Mouse (Mus musculus): Measurements from ENCODE around the gene Mpzl3. TPM values are rescaled to one million over a fixed set of nuclear protein-coding genes. Genes with fewer than 3 reads are reported as not detected.
A peak's percentile ranks its signal among the peaks of the same experiment; 100 is the strongest.

Mpzl3 gene
- total and polyA plus RNA-seq, 2 experiments from 2014 or later, result 1.3 to 2.5 TPM

DNA sequence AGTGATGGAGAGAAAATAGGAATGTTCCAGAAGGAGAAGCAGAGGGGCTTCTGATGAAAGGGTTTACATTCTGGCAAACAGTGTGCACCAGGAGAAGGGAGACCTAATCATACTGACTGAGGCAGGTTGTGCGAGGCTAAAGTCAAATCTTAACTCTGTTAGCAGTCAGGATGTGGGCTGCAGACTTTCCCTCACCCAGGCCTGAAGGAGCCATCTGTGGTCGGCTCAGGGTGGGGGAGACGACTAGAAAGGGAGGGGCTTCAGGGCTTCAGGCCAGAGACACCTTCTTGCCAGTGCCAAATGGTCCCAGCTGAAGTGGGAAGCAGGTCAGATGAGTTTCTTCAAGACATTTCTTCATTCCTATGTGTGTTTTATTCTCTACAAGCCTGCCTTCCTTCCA, 43.4 kb downstream of the Mpzl3 start:
- 45% methylated on average over 3 of the region's 3 CpGs for WGBS
- no peak for TF ChIP-seq CTCF (IDR thresholded peaks at IDR 0.05)
- Histone ChIP-seq H3K27ac (ENCODE audit: low read depth, low read length) (no peak overlapping the region), H3K4me3 (ENCODE audit: low read depth, low read length) (no peak overlapping the region), H3K27me3 (ENCODE audit: insufficient read depth, low read length) (no peaks in the 10 kb centered on the region), H3K4me1 (ENCODE audit: insufficient read depth, low read length) (no peaks in the 10 kb centered on the region), H3K36me3 (ENCODE audit: insufficient read depth, low read length) (no peaks in the 10 kb centered on the region), H3K9me3 (ENCODE audit: low read length) (no peaks in the 10 kb centered on the region), H3K9ac (replicated peaks; ENCODE audit: low read length, poor library complexity, severe bottlenecking) (no peak overlapping the region), H3K4me2 (ENCODE audit: low read depth, low read length, poor library complexity, severe bottlenecking) (no peak overlapping the region)
- DNase-seq (ENCODE audit: low spot score) (no peak), ATAC-seq (ENCODE audit: low FRiP score) (no peak)

DNA sequence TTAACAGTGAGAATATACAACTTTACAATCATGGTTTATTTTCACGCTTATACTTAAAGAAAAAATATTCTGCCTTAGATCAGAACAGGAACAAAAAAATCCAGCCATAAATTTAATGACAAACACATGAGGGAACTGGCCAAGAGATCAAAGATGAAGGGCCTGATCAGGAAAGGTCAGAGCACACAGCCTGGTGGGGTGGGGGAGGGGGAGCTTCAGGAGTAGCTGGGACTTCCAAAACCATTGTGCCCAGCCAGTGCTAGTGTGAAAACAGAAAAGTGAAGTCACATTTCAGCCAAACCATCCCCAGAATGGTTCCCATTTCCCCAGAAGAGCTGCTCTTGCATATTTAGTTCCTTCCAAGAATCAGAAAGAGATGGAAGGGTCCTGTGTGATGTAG, 47.5 kb downstream of the Mpzl3 start:
- Histone ChIP-seq H3K27ac (ENCODE audit: low read depth, low read length) (no peak overlapping the region), H3K4me2 (ENCODE audit: low read depth, low read length, poor library complexity, severe bottlenecking) (no peak overlapping the region), H3K4me1 (ENCODE audit: insufficient read depth, low read length) (no peaks in the 10 kb centered on the region), H3K9me3 (ENCODE audit: low read length) (no peaks in the 10 kb centered on the region), H3K36me3 (ENCODE audit: insufficient read depth, low read length) (no peaks in the 10 kb centered on the region), H3K27me3 (ENCODE audit: insufficient read depth, low read length) (no peaks in the 10 kb centered on the region), H3K9ac (replicated peaks; ENCODE audit: low read length, poor library complexity, severe bottlenecking) (no peak overlapping the region), H3K4me3 (ENCODE audit: low read depth, low read length) (no peak overlapping the region)
- no peak for ATAC-seq (ENCODE audit: low FRiP score)
- TF ChIP-seq CTCF (IDR thresholded peaks at IDR 0.05), result no peak
- no peak for DNase-seq (ENCODE audit: low spot score)
- 98% methylated on average over 1 of the region's 1 CpGs for WGBS

DNA sequence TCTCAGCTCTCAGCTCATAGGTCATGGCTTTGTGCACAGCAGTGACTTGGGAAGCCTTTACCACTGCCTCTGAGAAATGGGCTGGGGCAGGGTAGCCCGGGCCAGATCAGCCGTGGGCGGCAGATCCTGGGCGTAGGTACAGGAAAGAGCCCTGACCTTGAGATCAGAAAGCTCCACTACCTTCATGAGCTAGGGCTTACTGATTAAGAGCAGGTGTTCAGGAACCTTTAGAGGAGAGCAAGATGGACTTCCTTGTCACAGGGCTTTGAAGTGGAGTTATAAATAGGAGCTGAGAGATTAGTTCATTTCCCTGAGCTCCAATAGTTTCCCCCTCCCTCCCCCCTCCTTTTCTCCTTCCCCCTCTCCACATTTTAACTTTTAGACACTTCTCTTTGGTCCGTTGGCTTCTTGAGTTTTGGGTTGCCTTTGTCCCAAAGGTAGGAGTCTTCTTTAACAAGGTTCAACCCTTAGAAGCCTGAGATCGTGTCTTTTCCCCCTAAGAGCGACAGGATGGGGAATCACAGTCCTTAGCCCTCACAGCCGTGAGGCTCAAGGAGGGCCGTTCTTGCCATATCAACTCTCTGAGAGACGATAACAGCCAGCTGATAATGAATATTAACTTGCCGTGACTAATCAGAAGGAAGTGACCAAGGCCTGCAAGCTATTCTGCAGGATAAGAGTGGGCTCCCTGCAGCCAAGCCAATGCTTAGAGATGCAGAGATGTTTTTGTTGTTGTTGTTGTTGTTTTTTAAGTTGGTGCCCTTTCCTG, 48.4 kb downstream of the Mpzl3 start:
- no peak for TF ChIP-seq CTCF (IDR thresholded peaks at IDR 0.05)
- Histone ChIP-seq H3K27ac (ENCODE audit: low read depth, low read length) (no peak overlapping the region), H3K36me3 (ENCODE audit: insufficient read depth, low read length) (no peaks in the 10 kb centered on the region), H3K4me3 (ENCODE audit: low read depth, low read length) (no peak overlapping the region), H3K9ac (replicated peaks; ENCODE audit: low read length, poor library complexity, severe bottlenecking) (no peak overlapping the region), H3K9me3 (ENCODE audit: low read length) (no peaks in the 10 kb centered on the region), H3K4me2 (ENCODE audit: low read depth, low read length, poor library complexity, severe bottlenecking) (no peak overlapping the region), H3K27me3 (ENCODE audit: insufficient read depth, low read length) (no peaks in the 10 kb centered on the region), H3K4me1 (ENCODE audit: insufficient read depth, low read length) (no peaks in the 10 kb centered on the region)
- no peak for ATAC-seq (ENCODE audit: low FRiP score)
- no peak for DNase-seq (ENCODE audit: low spot score)
- 67% methylated on average over 11 of the region's 11 CpGs for WGBS

DNA sequence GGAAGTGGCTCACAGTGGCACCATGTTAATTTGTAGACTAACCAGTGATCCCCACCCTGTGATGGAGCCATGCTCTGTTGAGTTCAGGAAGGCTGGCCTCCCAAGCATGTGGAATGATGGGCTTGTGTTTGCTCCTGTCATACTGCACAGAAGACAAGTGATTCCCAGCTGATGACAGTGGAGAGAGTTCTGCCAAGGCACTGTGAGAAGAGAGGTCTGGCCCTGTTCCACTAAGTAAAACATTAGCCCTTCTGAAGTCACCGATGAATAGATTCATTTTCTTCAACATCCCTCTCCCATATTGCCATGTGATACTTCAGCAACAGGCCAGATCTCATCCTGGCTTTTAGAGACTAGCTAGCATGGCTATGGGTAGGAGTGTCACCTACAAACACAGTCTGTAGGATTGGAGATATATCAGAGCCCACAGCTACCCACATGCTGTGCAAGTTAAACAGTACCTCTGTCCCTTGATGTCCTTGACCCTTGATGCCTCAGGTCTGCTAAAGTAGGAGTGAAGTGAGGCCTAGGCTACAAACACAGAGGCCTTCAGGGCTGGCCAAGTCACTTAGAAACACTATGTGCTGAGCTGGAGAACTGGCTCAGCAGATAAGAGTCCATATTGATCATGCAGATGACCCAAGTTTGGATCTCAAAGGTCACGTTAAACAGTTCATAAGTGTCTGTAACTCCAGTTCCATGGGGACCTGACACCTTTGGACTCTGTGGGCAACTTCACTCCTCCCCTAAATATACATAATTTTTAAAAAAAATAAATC, 50.8 kb downstream of the Mpzl3 start:
- Histone ChIP-seq H3K4me1 (ENCODE audit: insufficient read depth, low read length) (no peaks in the 10 kb centered on the region), H3K27ac (ENCODE audit: low read depth, low read length) (no peak overlapping the region), H3K4me2 (ENCODE audit: low read depth, low read length, poor library complexity, severe bottlenecking) (no peak overlapping the region), H3K4me3 (ENCODE audit: low read depth, low read length) (no peak overlapping the region), H3K36me3 (ENCODE audit: insufficient read depth, low read length) (no peaks in the 10 kb centered on the region), H3K27me3 (ENCODE audit: insufficient read depth, low read length) (no peaks in the 10 kb centered on the region), H3K9ac (replicated peaks; ENCODE audit: low read length, poor library complexity, severe bottlenecking) (no peak overlapping the region), H3K9me3 (ENCODE audit: low read length) (no peaks in the 10 kb centered on the region)
- DNase-seq (ENCODE audit: low spot score) (no peak), ATAC-seq (ENCODE audit: low FRiP score) (no peak)
- WGBS, result 94% methylated on average over 2 of the region's 2 CpGs
- TF ChIP-seq CTCF (IDR thresholded peaks at IDR 0.05), result no peak

DNA sequence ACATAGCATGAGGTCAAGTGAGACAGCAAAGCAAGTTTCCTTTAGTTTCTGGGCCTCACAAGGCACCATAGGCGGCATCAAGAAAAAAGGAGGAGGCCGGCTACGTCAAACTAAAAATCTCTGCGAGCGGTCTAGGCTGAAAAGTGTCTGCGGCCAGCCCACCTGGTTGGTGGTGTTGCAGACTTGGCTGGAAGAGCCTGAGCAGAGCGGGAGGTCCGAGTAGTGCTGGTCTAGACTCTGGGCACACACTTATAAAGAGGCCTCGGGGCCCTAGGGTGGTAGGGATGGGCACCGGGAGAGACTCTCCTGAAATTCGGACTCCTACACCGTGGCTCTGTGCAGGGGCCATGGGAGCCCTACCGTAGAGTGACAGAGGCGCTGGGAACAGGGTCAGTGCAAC, 60.7 kb downstream of the Mpzl3 start:
- Histone ChIP-seq H3K9ac (replicated peaks; ENCODE audit: low read length, poor library complexity, severe bottlenecking) (peak overlapping the region; percentile 64), H3K4me1 (ENCODE audit: insufficient read depth, low read length) (peaks cover 19% of the 10 kb centered on the region), H3K36me3 (ENCODE audit: insufficient read depth, low read length) (no peaks in the 10 kb centered on the region), H3K9me3 (ENCODE audit: low read length) (no peaks in the 10 kb centered on the region), H3K4me2 (ENCODE audit: low read depth, low read length, poor library complexity, severe bottlenecking) (peak overlapping the region; percentile 66), H3K27ac (ENCODE audit: low read depth, low read length) (peak overlapping the region; percentile 63; the same call in 1 of the 2 replicates), H3K4me3 (ENCODE audit: low read depth, low read length) (peak overlapping the region; percentile 49), H3K27me3 (ENCODE audit: insufficient read depth, low read length) (no peaks in the 10 kb centered on the region)
- WGBS, result under 1% methylated on average over 14 of the region's 14 CpGs
- DNase-seq (ENCODE audit: low spot score) (peak; percentile 90), ATAC-seq (ENCODE audit: low FRiP score) (peak; percentile 71)
- no peak for TF ChIP-seq CTCF (IDR thresholded peaks at IDR 0.05)

DNA sequence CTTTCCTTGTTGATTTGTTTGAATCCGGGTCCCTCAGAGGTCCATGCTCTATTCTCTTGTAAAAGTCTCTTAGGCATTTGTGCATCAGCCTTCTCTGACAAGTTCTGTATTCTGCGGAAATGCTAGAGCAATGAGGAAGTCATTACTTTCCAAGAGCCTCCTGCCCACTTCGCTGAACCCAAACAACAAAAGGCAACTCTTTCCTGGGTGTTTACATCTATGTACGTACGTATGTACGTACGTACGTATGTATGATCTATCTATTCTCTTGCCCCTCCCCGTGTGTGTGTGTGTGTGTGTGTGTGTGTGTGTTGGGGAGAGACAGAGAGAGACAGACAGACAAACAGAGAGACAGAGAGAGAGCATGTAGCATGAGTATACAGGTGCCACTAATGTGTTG, 61.8 kb downstream of the Mpzl3 start:
- DNase-seq (ENCODE audit: low spot score), result no peak
- 69% methylated on average over 9 of the region's 9 CpGs for WGBS
- H3K9me3 ChIP-seq (ENCODE audit: low read length), result no peaks in the 10 kb centered on the region
- H3K27me3 ChIP-seq (ENCODE audit: insufficient read depth, low read length), result no peaks in the 10 kb centered on the region
- no peak for TF ChIP-seq CTCF (IDR thresholded peaks at IDR 0.05)
- no peak overlapping the region for H3K27ac ChIP-seq (ENCODE audit: low read depth, low read length)
- ATAC-seq (ENCODE audit: low FRiP score), result no peak
- H3K4me1 ChIP-seq (ENCODE audit: insufficient read depth, low read length), result peaks cover 23% of the 10 kb centered on the region
- no peak overlapping the region for H3K4me3 ChIP-seq (ENCODE audit: low read depth, low read length)
- H3K4me2 ChIP-seq (ENCODE audit: low read depth, low read length, poor library complexity, severe bottlenecking), result no peak overlapping the region
- H3K9ac ChIP-seq (replicated peaks; ENCODE audit: low read length, poor library complexity, severe bottlenecking), result no peak overlapping the region
- H3K36me3 ChIP-seq (ENCODE audit: insufficient read depth, low read length), result no peaks in the 10 kb centered on the region

Data from midbrain, postnatal 0 days (tissue).